Mouse (Mus musculus): Measurements from ENCODE around the gene Card14. TPM values are rescaled to one million over a fixed set of nuclear protein-coding genes. Genes with fewer than 3 reads are reported as not detected.
A peak's percentile ranks its signal among the peaks of the same experiment; 100 is the strongest.

Card14 gene
- total RNA-seq, 2 experiments from 2014 or later, result 0.33 to 0.54 TPM

DNA sequence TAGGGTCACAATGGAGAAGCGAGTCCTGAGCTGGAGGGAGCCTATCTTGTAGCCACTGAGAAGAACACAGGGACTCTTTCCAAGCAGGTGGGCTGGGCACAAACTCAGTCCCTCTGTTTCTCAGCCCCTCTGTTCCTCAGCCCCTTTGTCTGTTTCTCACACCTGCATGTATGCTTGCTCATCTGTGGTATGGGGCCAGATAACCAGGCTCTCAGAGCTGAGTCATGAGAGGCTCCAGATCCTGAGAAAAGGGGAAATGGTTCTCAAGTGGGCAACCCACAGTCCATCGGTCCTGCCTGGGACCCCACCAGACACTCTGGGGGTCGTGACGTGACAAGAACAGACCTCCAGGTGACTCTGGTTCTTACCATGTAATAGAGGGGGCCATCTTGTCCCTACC, 39.6 kb downstream of the Card14 start:
- Histone ChIP-seq H3K27ac (no peak overlapping the region), H3K4me3 (no peak overlapping the region)
- intact Hi-C loops (cut with DNase I), result no loop called here
- no peak for DNase-seq
- no peak for TF ChIP-seq CTCF (IDR thresholded peaks at IDR 0.05)

- no peak for TF ChIP-seq CTCF (IDR thresholded peaks at IDR 0.05)
- Histone ChIP-seq H3K27ac (no peak overlapping the region), H3K4me3 (no peak overlapping the region)
- DNase-seq, result no peak
- intact Hi-C loops (cut with DNase I), result no loop called here
These were observed 44.5 kb downstream of the Card14 start for GRCm38 (mm10) chr11:119352113-119352512.

DNA sequence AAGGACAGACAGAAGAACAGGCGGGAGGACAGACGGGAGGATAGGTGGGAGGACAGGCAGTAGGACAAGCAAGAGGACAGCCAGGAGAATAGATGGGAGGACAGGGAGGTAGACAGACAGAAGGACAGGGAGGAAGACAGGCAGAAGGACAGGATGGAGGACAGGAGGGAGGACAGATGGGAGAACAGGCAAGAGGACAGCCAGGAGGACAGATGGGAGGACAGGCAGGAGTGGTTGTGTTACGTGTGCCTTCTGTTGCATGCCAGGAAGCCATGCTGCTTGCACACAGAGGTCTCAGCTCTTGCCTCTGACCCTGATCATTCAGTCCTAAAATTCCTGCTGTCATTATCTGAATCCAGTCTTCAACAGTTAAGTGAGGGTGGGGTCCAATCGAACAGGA, 46.4 kb downstream of the Card14 start:
- Histone ChIP-seq H3K27ac (no peak overlapping the region), H3K4me3 (no peak overlapping the region; the same call in 1 of the 2 replicates)
- intact Hi-C loops (cut with DNase I), result loop anchor here (2.0 kb wide), 1 partner anchor 37 kb away; no protein-coding TSS in a partner anchor
- DNase-seq, result no peak
- no peak for TF ChIP-seq CTCF (IDR thresholded peaks at IDR 0.05)

DNA sequence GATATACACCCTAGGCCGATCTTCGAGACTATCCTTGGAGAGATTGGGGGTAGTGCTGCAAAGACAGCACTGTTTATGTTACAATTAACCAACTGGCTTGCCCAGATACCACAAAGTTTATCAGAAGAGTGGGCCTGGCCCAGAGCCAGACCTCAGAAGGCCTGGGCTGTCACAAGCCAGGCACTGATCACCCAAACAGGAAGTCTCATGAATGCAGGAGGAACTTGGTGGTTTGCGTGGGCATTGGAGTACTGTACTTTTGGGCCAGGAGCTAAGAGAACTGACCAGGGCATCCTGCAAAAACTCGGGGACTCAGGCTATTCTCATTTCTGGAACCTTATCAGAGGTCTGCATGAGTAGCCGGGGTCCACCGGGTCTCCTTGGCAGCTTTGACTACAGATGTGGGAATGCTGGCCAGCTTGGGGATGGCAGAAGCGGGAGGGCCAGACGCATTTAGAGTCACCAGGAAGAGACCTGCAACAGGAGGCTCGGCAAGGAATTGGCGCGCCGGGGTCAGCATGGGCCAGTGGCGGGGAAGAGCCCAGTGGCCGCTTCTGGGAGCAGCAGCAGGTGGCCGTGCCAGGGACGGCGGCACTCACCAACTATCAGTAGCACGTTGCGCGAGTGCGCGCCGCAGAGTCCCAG, 47.4 kb downstream of the Card14 start:
- H3K27ac ChIP-seq, result peak overlapping the region; percentile 84
- intact Hi-C loops (cut with DNase I), result loop anchor here (2.0 kb wide), 1 partner anchor 36 kb away; no protein-coding TSS in a partner anchor
- DNase-seq, result peak; percentile 61
- no peak for TF ChIP-seq CTCF (IDR thresholded peaks at IDR 0.05)
- peak overlapping the region; percentile 89 for H3K4me3 ChIP-seq

DNA sequence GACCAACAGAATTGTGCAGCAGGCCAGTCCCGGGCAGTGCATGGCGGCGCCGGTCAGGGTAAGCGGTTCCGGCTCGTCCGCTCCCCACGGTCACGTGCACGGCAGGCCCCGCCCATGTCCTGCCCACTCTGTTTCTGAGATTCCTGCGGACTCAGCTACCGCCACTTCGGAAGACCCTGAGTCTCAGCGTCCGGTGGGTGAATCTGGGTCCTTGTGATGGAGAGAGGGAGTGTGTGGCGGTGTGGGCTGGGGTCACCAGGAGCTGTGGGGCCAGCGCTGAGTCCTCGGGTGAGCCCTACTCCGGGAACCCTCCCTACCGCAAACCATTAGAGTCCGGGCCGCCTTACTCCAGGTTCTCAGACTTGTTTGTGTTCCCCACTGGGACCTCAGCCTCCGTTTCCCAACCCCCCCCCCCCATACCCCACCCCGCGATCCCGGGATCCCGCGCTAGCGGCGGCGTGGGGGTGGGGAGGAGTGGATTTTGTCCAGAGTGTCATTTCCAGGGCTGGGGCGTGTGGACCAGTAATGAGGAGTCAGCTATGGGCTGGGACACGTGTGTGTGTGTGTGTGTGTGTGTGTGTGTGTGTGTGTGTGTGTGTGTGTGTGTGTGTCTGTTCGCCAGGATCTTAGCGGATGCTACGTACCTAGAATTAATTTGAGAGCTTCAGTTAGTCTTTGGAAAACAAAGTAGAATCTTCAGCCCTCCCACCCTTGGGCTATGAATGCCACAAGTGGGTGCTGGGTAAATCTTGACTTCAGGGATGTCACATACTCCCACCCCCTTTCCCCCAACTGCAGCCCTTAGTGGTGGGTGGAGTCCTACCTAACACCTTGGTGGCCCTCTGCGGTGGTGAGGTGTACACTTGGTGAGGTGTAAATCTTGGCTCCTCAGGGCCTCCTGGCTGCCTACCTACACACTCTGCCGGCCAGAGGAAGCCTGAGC, 48.1 kb downstream of the Card14 start, which contains the start of the genes Sgsh and Slc26a11:
Gene Sgsh (minus strand): TSS at position 94 of the 943 bp plus-strand sequence.
Gene Slc26a11 (plus strand): TSS at position 115 of the 943 bp plus-strand sequence.
- TF ChIP-seq CTCF (IDR thresholded peaks at IDR 0.05), result no peak
- Histone ChIP-seq H3K4me3 (peak within 1 kb of the TSS; percentile 89), H3K27ac (peak within 1 kb of the TSS; percentile 84)
- intact Hi-C loops (cut with DNase I), result loop anchor here (2.0 kb wide), 1 partner anchor 35 kb away; no protein-coding TSS in a partner anchor
- peak; percentile 95 for DNase-seq

GRCm38 (mm10) chr11:119359089-119359488, 51.5 kb downstream of the Card14 start:
- no peak for DNase-seq
- intact Hi-C loops (cut with DNase I), result no loop called here
- no peak overlapping the region for H3K27ac ChIP-seq
- H3K4me3 ChIP-seq, result no peak overlapping the region
- TF ChIP-seq CTCF (IDR thresholded peaks at IDR 0.05), result no peak

DNA sequence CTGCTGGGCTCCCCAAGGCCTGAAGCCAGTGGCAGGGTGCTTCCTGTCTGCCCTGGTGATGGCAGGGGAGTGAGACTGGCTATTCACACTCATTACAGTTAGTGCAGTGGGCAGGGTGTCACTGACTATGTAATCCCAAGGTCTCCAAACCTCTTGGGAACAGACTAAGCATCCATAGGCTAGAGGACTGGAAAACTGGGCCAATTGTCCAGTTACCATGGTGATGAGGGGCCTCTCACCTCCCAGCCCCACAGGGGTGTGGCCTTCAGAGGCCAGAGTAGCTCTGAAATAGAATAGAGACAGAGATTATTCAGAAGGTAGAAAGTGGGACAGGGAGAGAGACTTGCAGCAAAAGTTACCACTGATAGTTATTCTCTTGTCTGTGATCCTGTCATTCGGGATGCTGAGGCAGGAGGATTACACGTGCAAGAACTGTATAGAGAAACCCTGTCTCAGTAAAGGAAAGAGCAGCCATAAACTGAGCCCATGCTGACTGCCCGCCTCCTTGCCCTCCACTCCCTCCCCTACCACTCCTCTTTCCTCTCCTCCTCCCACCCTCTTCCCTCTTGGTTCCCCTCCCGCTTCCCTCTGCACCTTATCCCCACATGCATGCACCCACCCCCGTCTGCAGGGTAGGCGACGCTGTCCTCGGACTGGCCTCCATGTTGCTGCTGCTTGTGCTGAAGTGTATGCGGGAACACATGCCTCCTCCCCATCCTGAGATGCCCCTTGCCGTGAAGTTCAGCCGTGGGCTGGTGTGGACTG, 55.4 kb downstream of the Card14 start:
- H3K27ac ChIP-seq, result no peak overlapping the region
- intact Hi-C loops (cut with DNase I), result loop anchor here (2.0 to 5.0 kb wide), 2 partner anchors 20 to 56 kb away; partner anchors contain the start of gene Card14
- DNase-seq, result no peak
- H3K4me3 ChIP-seq, result no peak overlapping the region
- no peak for TF ChIP-seq CTCF (IDR thresholded peaks at IDR 0.05)

DNA sequence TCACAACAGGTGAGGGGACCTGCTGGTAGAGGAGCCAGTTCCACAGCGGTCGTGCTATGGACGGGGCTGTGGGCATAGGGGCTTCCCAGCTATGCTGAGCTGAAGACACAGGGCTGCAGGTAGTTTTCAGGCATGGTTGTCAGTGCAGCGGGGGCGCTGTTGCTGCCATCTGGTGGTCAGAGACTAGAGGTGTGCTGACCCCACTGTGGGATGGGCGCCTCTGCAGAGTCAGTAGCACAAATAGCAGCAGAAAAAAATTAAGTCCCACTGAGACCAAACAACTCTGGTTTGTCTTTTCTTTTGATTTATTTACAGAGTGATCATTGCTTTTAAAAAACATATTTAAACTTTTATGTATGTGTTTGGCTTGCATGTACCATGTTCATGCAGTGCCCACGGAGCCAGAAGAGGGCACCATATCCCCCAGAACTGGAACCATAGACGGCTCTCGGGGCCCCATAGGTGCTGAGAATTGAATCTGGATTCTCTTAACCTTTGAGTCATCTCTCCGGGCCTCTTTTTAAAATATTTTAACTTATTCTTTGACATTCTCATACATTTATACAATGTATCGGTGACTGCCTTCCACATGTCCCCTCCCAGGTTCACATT, 56.1 kb downstream of the Card14 start:
- TF ChIP-seq CTCF (IDR thresholded peaks at IDR 0.05), result peak; percentile 87
- intact Hi-C loops (cut with DNase I), result loop anchor here (2.0 to 5.0 kb wide), 2 partner anchors 21 to 56 kb away; partner anchors contain the start of gene Card14
- no peak overlapping the region for H3K4me3 ChIP-seq
- peak; percentile 76 for DNase-seq
- no peak overlapping the region for H3K27ac ChIP-seq

DNA sequence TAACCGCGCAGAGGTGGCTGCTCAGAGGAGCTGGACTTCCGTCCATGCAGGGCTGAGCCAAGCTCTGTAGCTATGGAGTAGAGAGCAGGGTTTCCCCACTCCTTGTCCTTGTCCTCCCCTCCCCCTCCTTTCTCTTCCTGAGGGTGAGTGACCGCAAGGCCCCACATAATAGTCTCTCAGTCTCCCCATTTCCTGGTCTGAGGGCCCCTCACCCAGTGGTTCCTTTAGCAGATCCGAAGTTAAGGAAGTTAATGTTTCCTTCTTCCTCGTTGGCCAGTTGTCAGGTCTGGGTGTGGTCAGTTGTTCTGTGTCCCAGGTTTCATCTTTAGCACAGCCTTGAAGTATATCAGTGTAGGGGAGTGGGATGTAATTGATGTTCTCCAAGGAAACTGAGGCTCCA, 67.9 kb downstream of the Card14 start:
- no peak for TF ChIP-seq CTCF (IDR thresholded peaks at IDR 0.05)
- no peak for DNase-seq
- intact Hi-C loops (cut with DNase I), result no loop called here
- H3K27ac ChIP-seq, result no peak overlapping the region
- no peak overlapping the region for H3K4me3 ChIP-seq

- intact Hi-C loops (cut with DNase I), result no loop called here
- H3K27ac ChIP-seq, result no peak overlapping the region
- no peak for DNase-seq
- no peak overlapping the region for H3K4me3 ChIP-seq
- no peak for TF ChIP-seq CTCF (IDR thresholded peaks at IDR 0.05)
These were observed 69.8 kb downstream of the Card14 start for GRCm38 (mm10) chr11:119377326-119377725.

GRCm38 (mm10) chr11:119378551-119378950, 71.0 kb downstream of the Card14 start:
- intact Hi-C loops (cut with DNase I), result no loop called here
- no peak for DNase-seq
- Histone ChIP-seq H3K27ac (no peak overlapping the region), H3K4me3 (no peak overlapping the region)
- no peak for TF ChIP-seq CTCF (IDR thresholded peaks at IDR 0.05)

All from gastrocnemius, adult 2 months (tissue).